Mouse (Mus musculus): ENCODE data around the gene Cntn4. TPM values are rescaled to one million over a fixed set of nuclear protein-coding genes. Genes with fewer than 3 reads are reported as not detected.

Gene Cntn4
- not detected for total RNA-seq (2023)

GRCm38 (mm10) chr6:105677149-105678031 is at the start of gene Cntn4:
Gene Cntn4 (plus strand): TSS chr6:105677660.

Data from monocyte, adult 59 days (primary cell).